Mouse (Mus musculus) testis, postnatal 14 days (tissue): ENCODE measurements around the gene Cers5.
"Not testable (repeated sequence)": the region's sequence is repeated elsewhere in the genome, so short reads cannot be mapped to it uniquely, and the experiment has no call there.

Source experiments
- DNase-seq: peaks from one replicate; pipeline ENCODE4 v3.0.0; 2021; ENCODE audit warnings: low spot score

The Cers5 gene

DNA sequence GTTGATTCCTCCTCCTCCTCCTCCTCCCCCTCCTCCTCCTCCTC, at the start of gene Cers5:
TSS of gene Cers5 (minus strand) at position 5 of the 44 bp plus-strand sequence.
- not testable (repeated sequence) for DNase-seq

DNA sequence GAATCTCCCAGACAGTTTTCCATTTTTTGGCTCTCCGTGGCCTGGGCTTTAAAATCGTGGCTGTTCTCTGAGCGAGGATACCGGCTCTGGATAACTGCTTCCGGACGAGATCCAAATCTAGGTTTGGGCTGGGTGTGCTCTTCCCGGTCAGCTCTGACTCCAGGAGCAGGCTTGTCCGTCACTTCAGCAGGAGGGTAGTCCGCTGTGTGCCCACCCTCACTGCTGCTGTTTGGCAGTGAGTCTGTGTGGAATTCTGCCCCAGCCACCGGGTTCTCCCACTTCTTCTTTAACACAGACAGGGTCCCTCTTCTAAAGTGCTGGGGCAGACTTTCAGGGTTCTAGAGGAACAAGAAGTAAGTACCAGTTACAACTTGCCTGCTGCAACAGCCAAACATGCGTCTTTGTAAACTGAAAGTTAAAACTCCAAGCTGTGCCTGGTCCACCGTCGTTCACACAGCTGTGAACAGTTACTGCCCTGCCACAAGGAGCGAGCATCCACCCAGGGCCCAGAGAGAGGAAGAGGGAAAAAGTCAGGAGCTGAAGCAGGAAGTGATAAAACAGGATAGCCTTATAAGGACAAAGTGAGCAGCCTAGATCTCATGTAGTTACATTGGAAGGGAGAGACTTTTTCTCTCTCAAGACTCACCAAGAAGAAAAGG, 47.1 kb upstream of the Cers5 start:
- DNase-seq = no peak

DNA sequence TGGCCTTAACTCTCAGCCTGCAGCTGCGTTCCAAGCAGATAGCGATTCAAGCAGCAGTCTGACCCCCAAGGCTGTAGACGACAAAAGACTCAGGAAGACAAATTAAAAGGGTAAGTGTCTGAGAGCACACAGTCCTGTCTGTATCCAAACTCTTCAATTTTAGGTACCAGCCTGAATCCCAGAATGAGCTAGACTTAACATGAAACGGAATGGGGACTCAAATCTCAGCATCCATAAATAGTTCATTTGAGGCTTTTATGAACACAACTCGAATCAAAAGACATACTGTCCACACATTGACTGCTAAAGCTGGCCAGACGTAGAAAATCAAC, 46.4 kb upstream of the Cers5 start:
- DNase-seq = no peak

DNA sequence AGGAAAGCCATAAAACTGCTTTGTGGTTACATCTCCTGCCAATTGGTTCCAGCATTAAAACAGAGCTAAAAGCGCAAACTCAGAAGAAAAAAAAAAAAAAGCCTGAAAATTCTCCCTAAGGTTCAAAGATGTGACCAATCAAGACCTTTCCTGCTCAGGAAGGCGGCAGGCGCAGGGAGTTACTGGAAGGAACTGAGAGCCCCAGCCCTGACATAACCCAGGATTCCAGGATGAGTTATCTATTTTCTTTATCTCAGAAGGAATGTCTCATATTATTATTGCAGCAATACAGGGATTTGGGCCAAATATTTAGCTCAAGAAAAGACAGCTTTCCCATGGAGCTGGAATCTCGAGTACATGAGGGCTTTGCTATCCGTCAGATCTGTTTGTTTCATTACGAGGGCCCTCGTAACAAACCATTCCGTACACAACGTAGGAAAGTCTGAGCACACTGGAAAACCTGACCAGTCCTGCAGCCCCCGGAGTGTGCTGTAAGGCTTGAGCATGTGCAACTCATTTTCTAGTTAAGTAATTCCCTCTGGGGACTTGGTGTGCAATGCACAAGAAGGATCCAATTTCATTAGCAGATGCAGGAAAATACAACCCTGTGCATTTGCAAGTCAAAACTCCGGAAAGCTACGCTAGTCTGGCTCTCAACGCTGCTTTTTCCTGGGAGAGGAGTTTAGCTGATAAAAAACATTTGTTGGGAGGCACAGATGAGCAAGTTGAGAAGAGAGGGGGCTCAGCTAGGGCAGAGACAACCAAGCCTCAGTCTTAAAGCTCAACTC, 45.8 kb upstream of the Cers5 start:
- DNase-seq = no peak

DNA sequence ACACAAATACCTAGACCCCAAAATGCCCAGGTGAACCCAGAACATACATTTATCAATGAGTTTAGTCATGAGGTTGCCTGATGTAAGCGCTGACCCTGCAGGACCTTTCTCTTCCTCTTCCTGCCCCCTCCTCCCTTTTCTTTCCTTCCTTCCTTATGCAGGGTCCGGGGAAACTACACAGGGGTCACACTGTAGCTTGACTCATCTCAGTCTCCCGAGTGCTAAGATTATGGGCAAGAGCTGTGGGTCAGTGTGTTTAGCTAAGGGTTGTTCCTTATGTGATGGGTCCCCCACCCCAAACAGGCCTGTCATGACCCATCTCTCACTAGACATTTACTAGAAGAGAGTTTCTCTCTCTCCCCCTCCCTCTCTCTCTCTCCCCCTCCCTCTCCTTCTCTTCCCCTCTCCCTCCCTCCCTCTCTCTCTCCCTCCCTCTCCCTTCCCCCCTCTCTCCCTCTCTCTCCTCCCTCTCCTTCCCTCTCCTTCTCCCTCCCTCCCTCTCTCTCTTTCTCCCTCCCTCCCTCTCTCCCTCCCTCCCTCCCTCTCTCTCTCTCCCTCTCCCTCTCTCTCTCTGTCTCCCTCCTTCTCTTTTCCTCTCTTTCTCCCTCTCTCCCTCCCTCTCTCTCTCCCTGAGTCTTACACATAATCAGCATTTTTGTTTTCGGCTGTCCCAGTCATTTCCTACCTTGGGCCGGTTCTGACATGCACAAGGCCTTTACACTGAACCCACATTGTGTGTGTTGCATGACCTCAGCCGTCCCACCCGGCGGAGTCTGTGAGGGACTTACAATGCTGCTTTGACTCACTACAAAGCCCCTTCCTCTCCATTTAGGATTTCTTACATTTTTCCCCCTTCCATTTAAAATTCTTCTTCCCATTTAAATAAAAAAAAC, 44.9 kb upstream of the Cers5 start:
- DNase-seq = no peak

DNA sequence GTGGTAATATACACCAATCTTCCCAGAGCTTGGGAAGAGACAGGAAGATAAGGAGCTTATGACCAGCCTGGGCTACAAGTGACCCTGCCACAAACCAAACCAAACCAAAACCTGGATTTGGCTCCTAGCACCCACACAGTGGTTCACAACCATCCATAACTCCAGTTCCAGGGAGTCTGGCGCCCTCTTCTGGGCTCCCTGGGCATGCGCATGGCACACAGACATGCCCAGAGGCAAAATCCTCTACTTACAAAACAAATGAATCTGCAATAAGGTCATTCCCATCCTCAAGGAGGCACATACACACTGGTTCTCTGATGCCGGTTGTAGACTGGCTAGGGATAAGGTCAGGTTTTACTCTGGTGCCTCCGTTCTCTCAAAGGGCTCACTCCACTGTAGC, 43.3 kb upstream of the Cers5 start:
- DNase-seq = no peak

DNA sequence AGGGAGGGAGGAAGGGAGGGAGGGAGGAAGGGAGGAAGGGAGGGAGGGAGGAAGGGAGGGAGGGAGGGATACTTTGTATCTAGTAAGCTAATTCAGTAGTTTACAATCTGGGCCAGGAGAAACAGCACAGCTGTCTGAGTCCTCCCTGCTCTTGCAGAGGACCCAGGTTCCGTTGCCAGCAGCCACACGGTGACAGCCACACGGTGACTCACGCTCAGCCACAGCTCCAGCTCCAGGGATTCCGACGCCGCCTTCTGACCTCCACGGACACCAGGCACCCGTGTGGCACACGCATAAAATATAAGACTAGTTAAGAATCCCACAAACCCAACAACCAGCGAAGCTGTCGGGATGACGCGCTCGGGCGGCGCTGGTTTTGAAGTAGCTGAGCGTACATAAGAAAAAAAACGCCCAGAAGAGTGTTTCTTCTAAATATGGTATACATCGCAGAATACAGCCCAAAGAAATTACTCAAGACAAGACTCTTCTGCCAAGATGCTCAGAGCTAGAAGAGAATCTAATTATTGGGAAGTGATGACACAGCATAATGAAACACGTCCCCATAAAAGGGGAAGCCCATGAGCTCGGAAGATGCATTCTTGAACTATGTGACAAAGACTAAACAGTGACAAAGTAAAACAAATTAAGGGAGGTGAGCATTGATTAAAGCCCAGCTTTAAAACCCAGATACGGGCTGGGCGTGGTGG, 42.0 kb upstream of the Cers5 start:
- no peak for DNase-seq

DNA sequence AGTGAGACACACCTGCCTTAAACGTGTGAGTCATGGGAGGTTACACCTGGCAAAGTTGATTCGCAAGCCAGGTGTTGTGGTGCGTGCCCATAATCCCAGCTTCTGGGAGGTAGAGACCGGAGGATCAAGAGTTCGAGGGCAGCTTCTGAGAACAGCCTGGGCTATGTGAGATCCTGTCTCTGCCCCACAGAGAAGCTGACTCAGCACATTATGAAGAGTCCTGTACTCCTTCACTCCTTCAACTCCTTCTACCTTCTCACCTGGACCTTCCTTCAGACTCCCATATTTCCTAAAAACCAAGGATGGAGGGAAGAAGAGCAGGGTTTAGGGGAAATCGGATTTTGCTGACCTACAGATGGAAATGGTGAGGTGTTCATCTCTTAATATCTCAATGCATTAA, 41.0 kb upstream of the Cers5 start:
- no peak for DNase-seq

DNA sequence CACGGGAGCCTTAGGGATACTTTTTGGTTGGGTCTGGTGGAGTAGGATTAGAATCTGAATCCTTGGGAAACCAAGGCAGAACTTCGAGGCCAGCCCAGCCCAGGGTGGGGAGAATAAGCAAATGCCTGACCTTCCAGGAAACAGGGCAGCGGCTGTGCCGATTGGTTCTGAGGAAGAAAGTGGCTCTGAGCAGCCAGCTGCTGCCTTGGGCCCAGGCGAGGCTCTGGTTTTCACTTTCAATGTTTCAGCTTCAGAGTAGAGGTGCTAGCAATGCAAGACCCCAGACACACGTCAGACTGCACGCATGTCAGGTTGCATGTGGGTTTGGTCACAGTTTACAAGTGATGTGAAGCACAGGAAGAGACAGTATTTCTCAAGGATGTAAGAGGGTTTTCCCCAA, 39.4 kb upstream of the Cers5 start:
- DNase-seq = no peak

DNA sequence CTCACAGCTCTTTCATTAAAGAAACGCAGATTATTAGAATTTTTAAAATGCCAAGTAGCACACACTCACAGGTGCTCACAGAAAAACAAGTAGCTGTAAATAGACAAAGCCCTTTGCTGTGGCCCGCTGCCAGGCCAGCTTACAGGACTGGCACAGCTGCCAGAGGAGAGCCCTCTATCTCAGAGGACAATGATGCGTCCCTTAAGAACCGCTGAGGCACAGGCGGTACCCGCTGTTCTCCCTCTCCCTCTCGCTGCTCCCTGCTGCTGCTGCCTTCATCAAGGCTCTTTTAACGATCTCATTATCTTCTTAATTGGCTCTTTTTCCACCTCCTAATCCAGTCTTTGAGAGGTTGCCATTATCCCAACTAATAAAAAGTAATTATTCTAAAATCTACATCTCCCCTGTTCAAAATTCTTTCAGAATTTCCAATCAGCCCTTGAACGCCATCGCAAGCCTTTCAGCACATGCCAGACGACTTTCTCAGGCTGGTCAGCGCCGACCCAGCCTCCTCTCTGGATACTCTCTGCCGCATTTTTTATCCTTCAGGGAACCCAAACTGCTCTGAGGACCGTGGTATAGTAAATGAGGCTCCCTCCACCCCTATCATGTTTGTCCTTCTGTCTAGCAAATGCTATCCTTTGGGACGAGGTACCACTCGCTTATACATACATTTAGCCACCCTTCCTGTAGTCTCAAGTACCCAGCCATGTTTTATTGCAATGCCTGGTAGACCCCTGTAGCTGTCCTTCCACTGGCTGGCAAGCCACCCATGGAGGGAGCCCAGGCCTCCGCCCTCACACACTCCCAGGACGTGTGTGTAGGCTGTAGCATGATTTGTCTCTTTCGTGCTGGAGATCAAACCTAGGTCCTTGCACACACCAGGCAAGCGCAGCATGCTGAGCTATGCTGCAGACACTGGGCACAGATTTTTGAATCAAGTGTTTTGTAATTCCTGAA, 35.4 kb upstream of the Cers5 start:
- DNase-seq = no peak

DNA sequence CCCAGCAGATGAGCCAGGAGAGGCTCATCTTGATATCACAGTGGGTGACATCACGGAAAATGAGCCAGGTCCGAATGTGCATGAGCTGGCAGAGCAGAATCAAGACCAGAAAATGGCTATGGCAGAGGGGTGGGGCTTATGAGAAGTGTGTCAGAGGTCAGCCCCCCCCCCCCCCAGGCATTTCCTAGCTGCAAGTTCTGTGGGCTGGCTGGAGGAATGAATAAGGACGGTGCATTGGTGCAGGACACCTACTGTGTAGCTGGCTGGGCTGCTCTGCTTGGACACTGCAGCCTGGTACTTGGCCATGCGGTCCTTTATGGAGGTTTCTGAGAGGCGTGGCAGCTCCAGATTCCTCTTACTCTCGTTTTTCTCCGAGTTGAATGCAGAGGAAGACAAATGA, 33.5 kb upstream of the Cers5 start:
- no peak for DNase-seq

DNA sequence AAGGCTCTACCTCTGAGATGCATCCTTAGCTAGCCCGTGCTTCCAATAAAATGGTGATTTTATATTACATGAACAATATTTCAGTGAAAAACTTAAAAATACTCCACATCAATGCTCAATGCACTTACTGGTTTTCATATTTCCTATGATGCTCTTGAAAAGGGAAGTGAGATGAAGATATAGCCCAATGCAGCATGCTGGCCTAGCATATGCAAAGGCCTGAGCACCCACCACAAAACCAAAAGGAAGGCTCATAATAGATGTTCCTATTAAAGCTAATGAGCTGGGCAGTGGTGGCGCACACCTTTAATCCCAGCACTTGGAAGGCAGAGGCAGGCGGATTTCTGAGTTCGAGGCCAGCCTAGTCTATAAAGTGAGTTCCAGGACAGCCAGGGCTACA, 33.0 kb upstream of the Cers5 start:
- DNase-seq = no peak

DNA sequence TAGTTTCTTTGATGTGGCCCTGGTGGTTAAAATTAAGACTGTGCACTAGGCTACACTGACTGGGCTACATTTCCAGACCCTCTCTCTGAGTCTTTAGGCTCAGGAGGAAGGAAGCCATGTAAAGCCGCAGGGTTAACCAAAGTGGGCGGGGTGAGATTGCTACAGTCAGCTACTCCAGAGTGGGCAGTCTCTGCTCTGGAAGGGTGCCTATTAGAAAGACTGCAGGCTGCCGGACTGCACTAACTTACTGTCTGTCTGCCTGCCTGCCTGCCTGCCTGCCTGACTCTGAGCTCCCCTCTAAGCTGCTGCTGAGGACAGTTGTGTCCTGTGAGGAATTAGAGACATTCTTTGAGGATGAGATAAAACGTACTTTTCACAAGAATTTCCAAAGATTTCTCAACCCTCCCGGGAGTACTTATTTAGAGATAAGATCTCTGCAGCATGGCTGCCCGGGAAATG, 30.5 kb upstream of the Cers5 start:
- DNase-seq = no peak

DNA sequence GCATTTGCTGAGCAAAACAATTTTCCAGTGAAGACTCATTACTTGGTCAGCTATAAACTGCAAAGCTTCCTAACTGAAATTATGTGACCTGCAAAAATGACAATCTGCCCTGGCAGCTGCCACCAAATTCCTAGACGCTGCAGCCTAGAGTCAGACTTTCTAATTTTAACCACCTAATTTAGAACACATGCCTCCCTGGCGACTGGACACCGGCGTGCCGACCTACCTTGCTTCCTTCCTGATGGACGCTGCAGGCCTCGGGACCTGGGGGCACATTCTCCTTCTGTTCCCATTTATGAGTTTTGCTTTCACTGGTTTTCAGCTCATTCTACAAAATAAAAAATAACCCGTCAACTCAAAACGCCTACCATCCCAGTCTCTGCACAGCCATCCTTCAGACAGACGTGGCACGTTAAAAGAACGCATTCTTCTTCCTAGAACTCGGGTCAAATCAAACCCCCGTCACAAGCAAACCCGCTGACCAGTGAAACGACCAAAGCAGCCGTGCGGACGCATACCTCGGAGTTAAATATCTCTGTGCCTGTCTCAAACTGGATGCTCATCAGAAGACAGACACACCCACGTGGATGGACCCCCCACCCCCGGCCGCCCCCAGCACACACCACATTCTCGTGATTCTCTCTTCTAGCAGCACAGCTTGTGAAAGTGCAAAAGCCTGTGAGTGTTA, 29.3 kb upstream of the Cers5 start:
- no peak for DNase-seq

DNA sequence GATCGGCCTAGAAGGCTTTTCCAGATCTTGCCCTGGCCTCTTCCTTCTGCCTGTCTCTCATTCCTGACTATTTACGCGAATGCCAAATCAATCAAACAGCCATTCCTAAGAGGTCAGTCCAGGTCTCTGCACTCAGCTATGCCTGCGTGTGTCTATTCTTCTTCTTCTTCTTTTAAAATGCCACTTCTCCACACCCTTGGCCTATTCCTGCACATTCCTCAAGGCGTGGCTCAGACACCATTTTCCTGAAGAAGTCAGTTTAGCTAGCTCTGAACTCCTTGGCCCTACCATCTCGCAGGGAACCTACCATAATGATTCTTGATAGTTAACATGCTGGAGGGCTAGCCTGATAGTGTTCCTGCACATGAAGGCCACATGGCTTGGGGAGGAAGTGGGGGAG, 27.0 kb upstream of the Cers5 start:
- no peak for DNase-seq

DNA sequence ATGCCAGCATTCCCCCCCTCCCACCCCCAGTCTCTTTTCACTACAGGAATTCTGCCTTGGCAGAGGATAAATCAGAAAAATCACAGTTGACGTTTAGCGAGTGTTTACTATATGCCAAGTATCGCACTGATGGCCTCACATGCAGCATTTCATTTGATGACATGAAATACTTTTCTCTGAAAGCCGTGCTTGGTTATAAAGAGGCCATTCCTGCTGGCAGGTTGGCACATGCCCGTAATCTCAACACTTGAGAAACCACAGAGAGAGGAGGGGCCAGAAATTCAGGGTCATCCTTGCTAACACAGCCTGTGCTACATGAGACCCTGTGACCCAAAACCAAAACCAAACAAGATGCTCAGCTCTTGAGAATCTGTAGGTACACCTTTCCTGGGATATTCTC, 25.2 kb upstream of the Cers5 start:
- no peak for DNase-seq

DNA sequence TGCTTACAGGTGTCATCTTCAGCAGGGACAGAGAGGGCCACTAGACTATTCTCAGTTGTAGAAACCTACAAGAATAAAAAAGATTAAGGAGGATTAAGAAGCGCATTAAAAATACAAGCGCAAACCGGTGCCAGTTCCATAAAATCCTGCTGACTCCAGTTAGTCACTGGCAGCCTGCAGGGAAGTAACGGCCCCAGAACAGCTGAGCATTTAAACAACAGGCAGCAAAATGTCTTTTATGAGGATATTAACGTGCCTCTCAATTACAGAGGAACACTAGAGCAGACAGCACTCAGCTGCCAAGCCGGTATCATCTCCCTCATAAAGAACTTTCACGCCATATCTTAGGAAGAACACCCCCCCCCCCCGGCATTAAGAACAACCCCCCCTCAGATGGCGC, 24.1 kb upstream of the Cers5 start:
- no peak for DNase-seq

DNA sequence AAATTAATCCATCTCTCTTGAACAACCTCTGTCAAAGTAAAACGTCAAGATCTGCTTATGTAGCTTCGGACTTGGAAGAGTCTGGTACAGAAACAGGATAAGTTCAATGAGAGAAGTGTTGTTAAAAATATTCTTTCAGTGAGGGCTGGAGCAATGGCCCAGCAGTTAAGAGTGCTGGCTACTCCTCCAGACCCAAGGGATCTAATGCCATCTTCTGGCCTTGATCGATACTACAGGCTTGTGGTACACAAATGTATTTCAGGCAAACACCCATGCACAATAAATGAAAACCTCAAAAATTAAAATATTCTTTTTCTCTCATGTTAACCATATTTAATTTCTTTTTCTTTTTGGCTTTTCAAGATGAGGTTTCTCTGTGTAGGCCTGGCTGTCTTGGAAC, 23.4 kb upstream of the Cers5 start:
- no peak for DNase-seq

DNA sequence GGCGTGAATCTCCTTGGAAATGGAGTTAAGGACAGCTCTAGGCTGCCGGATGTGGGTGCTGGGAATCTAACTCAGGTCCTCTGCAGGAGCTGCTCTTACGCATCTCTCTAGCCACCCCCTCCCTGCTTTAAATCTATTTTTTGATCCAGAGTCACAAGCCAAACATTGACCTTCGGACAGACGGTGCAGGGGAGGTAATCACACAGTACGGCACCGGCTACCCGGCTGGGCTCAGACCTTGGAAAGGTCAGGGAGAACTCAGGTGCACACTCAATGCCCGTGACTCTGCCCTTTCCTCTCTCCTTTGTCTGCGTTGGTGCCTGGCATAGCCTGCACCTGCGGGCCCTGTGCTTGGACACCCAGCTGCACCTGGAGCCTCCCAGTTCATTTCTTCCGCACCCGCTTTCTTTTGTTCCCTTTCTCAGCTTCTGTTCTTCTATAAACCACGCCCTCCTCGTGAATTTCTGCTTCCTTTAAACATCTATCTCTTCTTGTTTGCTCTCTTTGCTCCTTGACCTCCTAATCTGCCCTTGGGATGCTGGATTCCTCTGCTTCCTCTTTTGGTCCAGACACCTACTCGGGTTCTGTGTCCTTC, 19.6 kb upstream of the Cers5 start:
- DNase-seq = no peak

DNA sequence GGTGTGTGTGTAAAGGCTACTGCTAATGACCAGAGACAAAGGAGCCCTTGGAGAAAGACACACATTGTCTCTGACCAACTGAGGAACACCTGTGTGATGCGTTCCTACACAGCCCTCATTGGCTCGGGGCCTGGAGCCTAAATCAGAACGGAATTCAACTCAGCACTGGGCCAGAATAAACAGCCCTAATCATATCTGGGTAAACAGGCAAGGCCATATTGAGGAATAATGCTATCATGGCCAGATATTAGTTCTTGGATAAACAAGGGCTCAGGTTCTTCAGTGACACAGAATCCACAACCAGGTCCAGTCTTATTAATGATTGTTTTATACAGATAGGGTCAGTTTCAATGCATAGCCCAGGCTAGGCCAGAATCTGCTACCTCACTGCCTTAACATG, 18.3 kb upstream of the Cers5 start:
- no peak for DNase-seq

DNA sequence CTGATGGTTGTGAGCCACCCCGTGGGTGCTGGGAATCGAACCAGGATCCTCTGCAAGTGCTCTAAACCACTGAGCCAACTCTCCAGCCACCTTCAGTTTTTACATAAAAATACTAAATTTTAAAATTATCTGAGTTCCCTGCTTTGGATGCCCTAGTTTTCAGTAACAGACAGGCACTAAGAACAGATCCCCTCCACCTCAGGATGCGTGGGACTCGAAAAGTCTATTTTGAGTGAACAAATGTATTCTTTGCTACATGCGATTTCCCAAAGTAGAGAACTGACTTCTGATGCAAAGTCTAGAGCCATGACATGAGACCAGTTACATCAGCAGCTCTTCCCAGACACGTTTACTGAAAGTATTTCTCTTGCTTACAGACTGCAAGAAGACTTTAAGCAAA, 17.8 kb upstream of the Cers5 start:
- no peak for DNase-seq
